Mouse (Mus musculus): Measurements from ENCODE around the gene Esr1. TPM values are rescaled to one million over a fixed set of nuclear protein-coding genes. Genes with fewer than 3 reads are reported as not detected.

The Esr1 gene
- polyA plus RNA-seq, 1 experiment from 2014 or later, result 0.82 TPM

DNA sequence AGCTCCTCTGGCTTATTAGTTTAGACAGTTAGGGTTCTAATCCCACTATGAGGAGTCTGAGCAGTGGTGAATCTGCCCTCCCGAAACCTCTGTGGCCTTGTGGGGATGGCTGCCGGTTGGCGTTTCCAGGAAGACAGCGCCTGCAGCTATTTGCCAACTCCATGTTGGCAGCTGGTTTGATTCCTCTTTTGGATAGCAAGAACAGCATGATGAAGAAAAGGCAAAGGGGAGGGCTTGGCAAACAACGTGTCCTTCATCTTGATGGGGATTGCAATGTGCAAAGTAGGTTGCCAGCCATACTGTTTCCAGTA is 10.1 kb downstream of the Esr1 start:
- H3K9me3 ChIP-seq, result no peaks in the 10 kb centered on the region
- H3K4me2 ChIP-seq, result 0 out of 2 replicates have a peak overlapping the region, but pooled peaks have one; percentile 17
- H3K27me3 ChIP-seq, result no peaks in the 10 kb centered on the region
- WGBS, result 78% methylated on average over 5 of the region's 5 CpGs
- H3K27ac ChIP-seq, result peak overlapping the region; percentile 23; the same call in 1 of the 2 replicates
- no peak overlapping the region for H3K4me3 ChIP-seq
- no peaks in the 10 kb centered on the region for H3K36me3 ChIP-seq
- 0 out of 2 replicates have a peak, but pooled peaks have one; percentile 10 for ATAC-seq (ENCODE audit: insufficient number of reproducible peaks, low FRiP score, low TSS enrichment, low read depth)
- H3K4me1 ChIP-seq, result peaks cover 9% of the 10 kb centered on the region; the same call in 1 of the 2 replicates
- no peak overlapping the region for H3K9ac ChIP-seq

DNA sequence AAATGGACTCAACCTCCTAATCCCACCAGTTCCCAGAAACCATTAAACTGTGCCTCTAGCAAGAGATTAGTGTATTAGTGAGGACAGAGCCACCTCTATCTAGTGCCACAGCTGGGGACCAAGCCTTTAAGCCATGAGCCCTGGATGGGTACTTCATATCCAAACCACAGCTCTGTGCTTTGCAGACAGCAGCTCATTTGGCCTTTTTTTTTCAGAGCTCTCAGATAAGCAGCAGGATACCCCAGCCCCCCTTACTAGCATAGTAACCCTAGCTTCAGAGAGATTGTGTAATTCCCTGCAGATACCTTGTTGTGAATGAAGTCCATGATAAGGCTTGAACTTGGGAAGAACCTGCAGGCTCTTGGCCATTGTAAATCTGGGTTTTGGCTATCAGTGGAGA is 11.9 kb downstream of the Esr1 start:
- Histone ChIP-seq H3K36me3 (no peaks in the 10 kb centered on the region), H3K4me1 (peaks cover 9% of the 10 kb centered on the region; the same call in 1 of the 2 replicates), H3K4me3 (no peak overlapping the region), H3K4me2 (no peak overlapping the region), H3K27me3 (no peaks in the 10 kb centered on the region), H3K27ac (no peak overlapping the region), H3K9ac (no peak overlapping the region), H3K9me3 (no peaks in the 10 kb centered on the region)
- ATAC-seq (ENCODE audit: insufficient number of reproducible peaks, low FRiP score, low TSS enrichment, low read depth), result no peak

DNA sequence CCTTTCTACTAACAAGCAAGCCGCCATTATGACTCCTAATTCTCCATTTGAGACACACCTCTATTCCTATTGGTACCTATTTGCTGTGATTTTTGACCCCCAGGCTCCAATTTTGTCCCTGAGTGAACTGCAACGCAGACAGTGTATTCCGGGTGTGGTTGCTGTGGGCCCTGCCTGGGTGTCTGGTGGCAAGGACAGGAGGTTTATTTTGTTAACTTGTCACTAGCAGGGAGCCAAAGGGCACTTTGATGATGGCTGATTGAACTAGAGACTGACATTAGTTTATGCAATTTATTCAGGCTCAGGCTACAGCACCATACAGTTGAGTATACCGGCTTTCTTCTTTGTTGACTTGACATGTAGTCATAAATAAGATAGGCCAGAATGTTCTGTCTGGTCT is 13.2 kb downstream of the Esr1 start:
- 84% methylated on average over 4 of the region's 4 CpGs for WGBS
- peaks cover 9% of the 10 kb centered on the region; the same call in 1 of the 2 replicates for H3K4me1 ChIP-seq
- no peak overlapping the region for H3K27ac ChIP-seq
- H3K9me3 ChIP-seq, result no peaks in the 10 kb centered on the region
- no peak for ATAC-seq (ENCODE audit: insufficient number of reproducible peaks, low FRiP score, low TSS enrichment, low read depth)
- H3K9ac ChIP-seq, result no peak overlapping the region
- no peak overlapping the region for H3K4me3 ChIP-seq
- no peak overlapping the region for H3K4me2 ChIP-seq
- H3K27me3 ChIP-seq, result no peaks in the 10 kb centered on the region
- H3K36me3 ChIP-seq, result no peaks in the 10 kb centered on the region

DNA sequence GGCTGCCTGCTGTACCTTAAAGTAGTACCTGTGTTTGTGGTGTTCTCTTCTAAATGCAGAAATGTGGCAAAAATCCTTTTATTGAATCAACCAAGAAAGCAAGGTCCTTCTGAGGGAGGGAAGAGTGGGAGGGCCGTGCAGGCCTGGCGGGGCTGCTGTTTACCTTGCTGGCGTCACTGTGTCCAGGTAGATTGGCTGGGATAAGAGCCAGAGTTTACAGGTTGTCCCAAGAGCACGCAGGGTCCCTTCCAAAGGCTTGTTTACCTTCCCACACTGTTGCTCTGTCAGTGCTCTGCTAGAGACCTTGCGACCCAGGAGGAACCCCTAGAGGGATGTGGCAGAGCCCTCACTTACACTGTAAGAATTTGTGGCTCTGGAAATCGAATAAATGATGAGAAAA is 13.9 kb downstream of the Esr1 start:
- H3K9ac ChIP-seq, result no peak overlapping the region
- H3K4me3 ChIP-seq, result no peak overlapping the region
- H3K9me3 ChIP-seq, result no peaks in the 10 kb centered on the region
- no peak overlapping the region for H3K27ac ChIP-seq
- H3K36me3 ChIP-seq, result no peaks in the 10 kb centered on the region
- ATAC-seq (ENCODE audit: insufficient number of reproducible peaks, low FRiP score, low TSS enrichment, low read depth), result no peak
- no peak overlapping the region for H3K4me2 ChIP-seq
- 68% methylated on average over 6 of the region's 6 CpGs for WGBS
- peaks cover 9% of the 10 kb centered on the region; the same call in 1 of the 2 replicates for H3K4me1 ChIP-seq
- no peaks in the 10 kb centered on the region for H3K27me3 ChIP-seq

DNA sequence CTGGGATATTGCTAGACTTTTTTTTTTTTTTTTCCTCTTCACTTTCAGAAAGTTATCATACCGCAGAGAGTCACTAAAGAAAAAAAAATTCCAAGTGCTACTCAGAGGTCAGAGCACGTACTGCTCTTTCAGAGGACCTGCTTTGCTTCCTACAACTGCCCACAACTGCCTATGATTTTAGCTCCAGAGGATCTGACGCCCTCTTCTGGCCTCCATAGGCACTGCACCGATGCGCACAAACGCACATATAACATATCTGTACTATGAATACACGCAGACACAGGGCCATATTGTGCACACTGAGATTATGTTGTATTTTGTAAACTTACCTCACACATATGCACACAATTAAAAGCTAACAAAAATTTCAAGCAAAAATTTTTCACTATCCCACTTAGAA is 15.0 kb downstream of the Esr1 start:
- Histone ChIP-seq H3K9me3 (no peaks in the 10 kb centered on the region), H3K4me1 (peaks cover 2% of the 10 kb centered on the region; the same call in 1 of the 2 replicates), H3K4me2 (no peak overlapping the region), H3K4me3 (no peak overlapping the region), H3K27me3 (no peaks in the 10 kb centered on the region), H3K36me3 (no peaks in the 10 kb centered on the region), H3K27ac (no peak overlapping the region), H3K9ac (no peak overlapping the region)
- WGBS, result 86% methylated on average over 7 of the region's 7 CpGs
- ATAC-seq (ENCODE audit: insufficient number of reproducible peaks, low FRiP score, low TSS enrichment, low read depth), result no peak

DNA sequence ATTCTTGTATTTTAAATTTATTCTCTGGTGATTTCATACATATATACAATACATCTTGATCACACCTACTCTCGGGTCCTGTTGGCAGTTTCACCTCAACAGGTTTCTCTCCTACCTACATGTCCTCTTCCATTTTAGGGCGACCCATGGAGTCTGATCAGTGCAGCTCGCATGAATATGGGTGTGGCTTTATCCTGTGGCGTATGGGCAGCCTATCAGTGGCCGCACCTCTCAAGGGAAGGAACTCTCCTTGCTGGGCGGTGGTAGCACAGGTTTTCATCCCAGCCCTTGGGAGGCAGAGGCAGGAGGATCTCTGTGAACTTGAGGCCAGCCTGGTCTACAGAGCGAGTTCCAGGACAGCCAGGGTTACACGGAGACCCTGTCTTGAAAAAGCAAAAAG is 15.6 kb downstream of the Esr1 start:
- H3K4me2 ChIP-seq, result no peak overlapping the region
- no peaks in the 10 kb centered on the region for H3K36me3 ChIP-seq
- H3K27me3 ChIP-seq, result no peaks in the 10 kb centered on the region
- no peaks in the 10 kb centered on the region for H3K4me1 ChIP-seq
- H3K4me3 ChIP-seq, result no peak overlapping the region
- 91% methylated on average over 8 of the region's 8 CpGs for WGBS
- H3K9me3 ChIP-seq, result no peaks in the 10 kb centered on the region
- no peak overlapping the region for H3K27ac ChIP-seq
- ATAC-seq (ENCODE audit: insufficient number of reproducible peaks, low FRiP score, low TSS enrichment, low read depth), result no peak
- H3K9ac ChIP-seq, result no peak overlapping the region

DNA sequence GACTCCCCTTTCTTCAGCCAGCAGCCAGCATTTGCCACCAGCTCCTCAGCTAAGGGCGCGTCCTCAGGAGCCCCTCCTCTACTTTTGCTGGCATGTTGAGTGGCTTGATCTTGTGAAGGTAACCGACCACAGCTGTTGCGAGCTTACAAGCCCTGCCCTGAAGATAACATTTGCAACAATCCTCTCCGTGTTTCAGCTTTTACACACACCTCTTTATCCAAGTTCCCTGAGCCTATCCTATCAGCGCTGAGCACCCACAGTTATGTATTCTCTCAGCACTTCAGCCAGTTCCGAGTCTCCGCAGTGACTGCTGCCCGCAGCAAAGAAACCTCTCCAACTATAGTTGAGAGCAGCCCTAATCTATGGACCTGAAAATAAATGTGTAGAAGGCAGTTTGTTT is 16.0 kb downstream of the Esr1 start:
- no peaks in the 10 kb centered on the region for H3K36me3 ChIP-seq
- ATAC-seq (ENCODE audit: insufficient number of reproducible peaks, low FRiP score, low TSS enrichment, low read depth), result no peak
- 80% methylated on average over 9 of the region's 9 CpGs for whole genome bisulfite sequencing

DNA sequence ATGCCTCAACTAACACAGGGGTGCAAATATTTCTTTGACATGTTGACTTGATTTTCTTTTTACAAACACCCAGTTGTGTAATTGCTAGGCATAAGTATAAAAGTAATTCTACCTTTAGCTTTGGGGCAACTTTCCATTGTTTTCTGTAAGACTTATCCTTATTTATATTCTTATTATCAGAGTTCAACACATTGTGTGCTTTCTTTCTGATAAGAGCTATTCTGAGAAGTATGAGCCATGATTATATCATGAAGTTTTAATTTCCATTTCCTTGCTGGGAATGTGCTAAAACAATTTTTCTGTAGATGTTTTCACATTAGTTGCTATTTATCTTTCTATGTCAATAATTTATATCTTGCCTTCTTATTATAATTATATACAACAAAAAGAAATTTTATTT is 17.9 kb downstream of the Esr1 start:
- Histone ChIP-seq H3K9ac (no peak overlapping the region), H3K36me3 (no peaks in the 10 kb centered on the region), H3K9me3 (no peaks in the 10 kb centered on the region), H3K27me3 (no peaks in the 10 kb centered on the region), H3K4me1 (no peaks in the 10 kb centered on the region), H3K27ac (no peak overlapping the region), H3K4me2 (no peak overlapping the region), H3K4me3 (no peak overlapping the region)
- ATAC-seq (ENCODE audit: insufficient number of reproducible peaks, low FRiP score, low TSS enrichment, low read depth), result no peak

More for the DNA sequence above, 16.0 kb downstream of the Esr1 start:
- Histone ChIP-seq H3K27me3 (no peaks in the 10 kb centered on the region), H3K4me1 (no peaks in the 10 kb centered on the region), H3K9me3 (no peaks in the 10 kb centered on the region), H3K27ac (no peak overlapping the region), H3K9ac (no peak overlapping the region), H3K4me2 (no peak overlapping the region), H3K4me3 (no peak overlapping the region)

DNA sequence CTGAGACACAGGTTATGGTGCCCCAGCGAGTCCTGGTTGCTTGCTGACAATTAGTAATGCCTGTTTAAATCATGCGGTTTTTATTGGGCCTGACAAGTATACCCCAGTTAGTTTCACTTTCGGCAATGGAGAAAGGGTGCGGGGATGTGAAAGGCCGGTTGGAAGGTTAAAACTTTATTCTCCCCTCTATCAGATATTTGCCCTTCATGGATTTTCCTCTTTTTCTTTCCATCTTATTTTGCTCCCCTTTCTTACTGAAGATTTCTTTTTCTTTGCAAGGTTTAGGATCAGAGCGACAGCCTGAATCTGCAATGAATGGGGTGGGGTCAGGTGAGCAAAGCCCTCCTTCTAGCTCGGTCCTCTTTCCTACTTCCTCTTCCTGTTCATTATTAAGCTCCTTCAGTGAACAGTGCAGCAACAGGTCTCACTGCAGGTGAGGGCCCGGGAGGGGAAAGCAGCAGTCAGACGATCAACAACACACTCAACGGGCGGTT is 20.9 kb downstream of the Esr1 start:
- Histone ChIP-seq H3K9ac (no peak overlapping the region), H3K27me3 (no peaks in the 10 kb centered on the region), H3K27ac (no peak overlapping the region), H3K4me3 (0 out of 2 replicates have a peak overlapping the region, but pooled peaks have one; percentile 2), H3K4me1 (no peaks in the 10 kb centered on the region), H3K9me3 (no peaks in the 10 kb centered on the region), H3K4me2 (0 out of 2 replicates have a peak overlapping the region, but pooled peaks have one; percentile 14), H3K36me3 (no peaks in the 10 kb centered on the region)
- ATAC-seq (ENCODE audit: insufficient number of reproducible peaks, low FRiP score, low TSS enrichment, low read depth), result no peak
- 58% methylated on average over 11 of the region's 11 CpGs for WGBS

DNA sequence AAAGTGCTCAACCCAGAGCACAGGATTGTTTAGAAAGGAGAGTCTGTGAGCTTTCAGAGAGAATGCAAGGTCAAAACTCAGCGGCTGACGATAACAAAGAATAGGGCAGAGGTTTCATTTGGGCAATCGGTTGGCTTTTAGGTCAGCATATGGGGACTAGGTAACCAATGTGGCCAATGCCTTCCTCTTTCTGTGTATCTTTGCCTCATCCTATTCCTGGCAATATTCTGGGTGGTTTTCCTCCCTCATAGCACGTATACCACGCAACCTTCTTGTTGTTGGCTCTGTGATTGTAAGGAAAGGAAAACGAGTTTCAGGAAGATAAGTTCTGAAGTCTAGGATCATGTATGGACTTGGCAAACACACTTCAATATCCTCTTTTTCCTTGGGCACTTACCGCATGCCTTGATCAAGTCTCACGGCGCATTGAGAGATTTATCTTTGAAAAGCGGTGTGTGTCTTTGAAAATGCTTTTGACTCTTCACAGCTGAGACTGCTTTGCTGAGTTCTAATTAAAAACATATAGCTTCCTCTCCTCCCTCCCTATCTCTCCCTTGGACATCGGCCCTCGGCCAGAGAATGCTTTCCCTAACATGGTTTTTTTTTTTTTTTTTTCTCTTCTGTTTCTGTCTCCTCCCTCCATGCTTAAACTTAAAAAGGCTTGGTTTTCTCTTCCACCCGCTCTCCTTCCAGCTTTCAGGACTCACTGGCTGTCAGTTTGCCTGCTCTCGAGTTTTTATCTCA is 22.1 kb downstream of the Esr1 start:
- no peak for ATAC-seq (ENCODE audit: insufficient number of reproducible peaks, low FRiP score, low TSS enrichment, low read depth)
- Histone ChIP-seq H3K9me3 (no peaks in the 10 kb centered on the region), H3K4me1 (no peaks in the 10 kb centered on the region), H3K27me3 (no peaks in the 10 kb centered on the region), H3K4me3 (no peak overlapping the region), H3K4me2 (no peak overlapping the region), H3K9ac (no peak overlapping the region), H3K36me3 (no peaks in the 10 kb centered on the region), H3K27ac (no peak overlapping the region)
- 54% methylated on average over 14 of the region's 14 CpGs for WGBS

DNA sequence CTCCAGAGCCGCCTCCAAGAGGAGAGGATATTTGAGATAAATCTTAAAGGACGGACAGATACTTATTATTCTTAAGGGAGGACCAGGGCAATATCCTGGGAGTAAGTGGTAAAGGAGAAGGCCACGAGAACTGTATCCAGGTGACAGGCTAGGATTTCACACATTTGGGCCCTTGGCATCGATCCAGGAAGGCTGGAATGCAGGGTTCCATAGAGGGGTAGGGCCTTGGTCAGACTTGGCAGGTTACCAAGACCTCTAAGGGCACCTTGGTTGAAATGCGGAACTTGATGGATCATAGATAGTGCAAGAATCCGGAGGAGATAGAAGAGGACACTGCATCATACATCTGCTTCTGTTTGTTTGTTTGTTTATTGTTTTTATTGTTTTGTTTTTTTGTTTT is 24.3 kb downstream of the Esr1 start:
- no peak overlapping the region for H3K4me2 ChIP-seq
- H3K4me1 ChIP-seq, result no peaks in the 10 kb centered on the region
- H3K36me3 ChIP-seq, result no peaks in the 10 kb centered on the region
- ATAC-seq (ENCODE audit: insufficient number of reproducible peaks, low FRiP score, low TSS enrichment, low read depth), result no peak
- H3K9me3 ChIP-seq, result no peaks in the 10 kb centered on the region
- H3K9ac ChIP-seq, result no peak overlapping the region
- WGBS, result 77% methylated on average over 6 of the region's 6 CpGs
- H3K4me3 ChIP-seq, result no peak overlapping the region
- H3K27ac ChIP-seq, result no peak overlapping the region
- H3K27me3 ChIP-seq, result no peaks in the 10 kb centered on the region

DNA sequence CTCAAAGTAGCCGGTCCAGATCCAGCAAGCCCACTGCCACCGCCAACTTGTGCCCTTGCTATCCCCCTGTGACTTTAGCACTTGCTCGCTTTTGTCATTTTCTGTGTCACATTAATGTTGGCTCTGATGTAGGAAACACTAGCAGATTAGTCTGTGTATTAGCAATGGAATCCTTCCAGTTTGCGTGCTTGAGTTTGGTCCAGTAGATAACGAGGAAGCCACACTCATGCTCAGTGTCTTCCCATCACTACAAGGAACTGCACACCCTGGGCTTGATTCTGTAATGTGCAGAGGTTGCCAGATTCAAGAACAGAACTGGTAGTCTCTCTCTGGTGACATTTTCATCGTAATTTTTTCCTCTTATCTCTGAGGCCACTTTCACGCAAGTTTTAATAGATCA is 34.7 kb downstream of the Esr1 start:
- H3K4me2 ChIP-seq, result no peak overlapping the region
- H3K9ac ChIP-seq, result no peak overlapping the region
- ATAC-seq (ENCODE audit: insufficient number of reproducible peaks, low FRiP score, low TSS enrichment, low read depth), result no peak
- H3K36me3 ChIP-seq, result no peaks in the 10 kb centered on the region
- no peaks in the 10 kb centered on the region for H3K27me3 ChIP-seq
- no peak overlapping the region for H3K27ac ChIP-seq
- H3K4me1 ChIP-seq, result no peaks in the 10 kb centered on the region
- no peak overlapping the region for H3K4me3 ChIP-seq
- WGBS, result 72% methylated on average over 7 of the region's 7 CpGs
- no peaks in the 10 kb centered on the region for H3K9me3 ChIP-seq

DNA sequence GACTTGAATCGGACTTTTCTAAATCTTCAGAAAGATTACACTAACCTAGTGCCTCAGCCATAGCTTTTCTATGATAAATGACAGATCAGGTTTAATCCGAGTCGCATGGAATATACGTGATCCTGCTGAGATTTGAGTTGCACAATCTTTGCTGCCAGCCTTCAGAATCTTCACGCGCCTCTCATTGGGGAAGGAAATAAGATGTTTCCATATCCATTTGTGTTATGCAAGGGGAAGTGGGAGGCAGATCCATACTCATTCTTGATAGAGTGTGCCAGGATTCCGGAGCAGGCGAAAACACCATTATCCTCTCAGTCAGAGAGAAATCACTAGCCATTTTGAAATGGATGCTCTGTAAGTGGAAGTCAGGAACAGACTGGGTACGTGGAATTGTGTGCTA is 35.5 kb downstream of the Esr1 start:
- Histone ChIP-seq H3K4me2 (no peak overlapping the region), H3K27me3 (no peaks in the 10 kb centered on the region), H3K4me1 (no peaks in the 10 kb centered on the region), H3K9ac (no peak overlapping the region), H3K27ac (no peak overlapping the region), H3K9me3 (no peaks in the 10 kb centered on the region), H3K36me3 (no peaks in the 10 kb centered on the region), H3K4me3 (no peak overlapping the region)
- no peak for ATAC-seq (ENCODE audit: insufficient number of reproducible peaks, low FRiP score, low TSS enrichment, low read depth)
- 81% methylated on average over 9 of the region's 9 CpGs for WGBS

Measured in limb, embryonic 15.5 days (tissue).